Mouse (Mus musculus) G1E-ER4 (cell line): Measurements from ENCODE around the gene Plpp3. TPM values are rescaled to one million over a fixed set of nuclear protein-coding genes. Genes with fewer than 3 reads are reported as not detected.

Experiments
- GATA1 ChIP-seq: IDR thresholded peaks from one replicate; pipeline ENCODE4 v1.8.0; 2012; ENCODE audit warnings: low read length, inconsistent platforms
- polyA plus RNA-seq: library from polyadenylated mRNA; stranded (reverse); fragments of >175 nt; gene quantifications from 2 replicates; pipeline ENCODE4 v1.2.3, GENCODE M21; 2012

Gene Plpp3
- polyA plus RNA-seq, 1 experiment: not detected

- TF ChIP-seq GATA1: no peak
Observed at GRCm38 (mm10) chr4:105196993-105197765, 40.0 kb downstream of the Plpp3 start.

- TF ChIP-seq GATA1: no peak
Observed at GRCm38 (mm10) chr4:105198696-105199095, 41.5 kb downstream of the Plpp3 start.

GRCm38 (mm10) chr4:105199345-105199744 lies 42.2 kb downstream of the Plpp3 start:
- no peak for TF ChIP-seq GATA1

- no peak for TF ChIP-seq GATA1
Observed at GRCm38 (mm10) chr4:105200624-105201524, 43.7 kb downstream of the Plpp3 start.

- no peak for TF ChIP-seq GATA1
Observed at GRCm38 (mm10) chr4:105202439-105202838, 45.3 kb downstream of the Plpp3 start.

GRCm38 (mm10) chr4:105203303-105203761 lies 46.2 kb downstream of the Plpp3 start:
- TF ChIP-seq GATA1: no peak

GRCm38 (mm10) chr4:105204071-105204470 lies 46.9 kb downstream of the Plpp3 start:
- no peak for TF ChIP-seq GATA1

- TF ChIP-seq GATA1: no peak
Observed at GRCm38 (mm10) chr4:105205045-105205851, 48.1 kb downstream of the Plpp3 start.

GRCm38 (mm10) chr4:105206102-105206501 lies 49.0 kb downstream of the Plpp3 start:
- no peak for TF ChIP-seq GATA1

- no peak for TF ChIP-seq GATA1
Observed at GRCm38 (mm10) chr4:105206995-105207394, 49.8 kb downstream of the Plpp3 start.

- no peak for TF ChIP-seq GATA1
Observed at GRCm38 (mm10) chr4:105207641-105208040, 50.5 kb downstream of the Plpp3 start.

- TF ChIP-seq GATA1: no peak
Observed at GRCm38 (mm10) chr4:105208977-105209376, 51.8 kb downstream of the Plpp3 start.

- TF ChIP-seq GATA1: no peak
Observed at GRCm38 (mm10) chr4:105213314-105213713, 56.2 kb downstream of the Plpp3 start.

GRCm38 (mm10) chr4:105214438-105214837 lies 57.3 kb downstream of the Plpp3 start:
- no peak for TF ChIP-seq GATA1

- no peak for TF ChIP-seq GATA1
Observed at GRCm38 (mm10) chr4:105215726-105216410, 58.7 kb downstream of the Plpp3 start.
